Mouse (Mus musculus): ENCODE data around the gene Uspl1. TPM values are rescaled to one million over a fixed set of nuclear protein-coding genes. Genes with fewer than 3 reads are reported as not detected.

Gene Uspl1
- total RNA-seq, 1 experiment from 2014 or later: 45.1 TPM

DNA sequence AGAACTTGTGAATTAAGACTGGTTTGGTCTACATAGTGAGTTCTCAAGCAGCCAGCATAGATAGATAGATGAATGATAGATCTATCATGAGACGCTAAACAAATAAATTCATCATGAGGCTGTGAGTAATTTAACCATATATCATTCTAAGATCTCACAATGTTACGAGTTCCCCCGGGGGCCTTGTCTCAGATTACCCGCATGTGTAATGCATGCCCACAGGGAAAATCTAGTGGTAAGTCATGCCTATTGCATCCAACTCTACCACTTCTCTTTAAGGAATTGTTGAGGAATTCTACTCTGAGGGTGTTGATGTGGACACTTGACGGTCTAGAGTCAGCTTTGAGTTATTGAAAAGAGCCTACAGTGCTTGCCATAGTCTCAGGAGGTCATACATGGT is 22.1 kb downstream of the Uspl1 start:
- ATAC-seq (replicated peaks; ENCODE audit: low read depth, poor library complexity, severe bottlenecking): no peak

DNA sequence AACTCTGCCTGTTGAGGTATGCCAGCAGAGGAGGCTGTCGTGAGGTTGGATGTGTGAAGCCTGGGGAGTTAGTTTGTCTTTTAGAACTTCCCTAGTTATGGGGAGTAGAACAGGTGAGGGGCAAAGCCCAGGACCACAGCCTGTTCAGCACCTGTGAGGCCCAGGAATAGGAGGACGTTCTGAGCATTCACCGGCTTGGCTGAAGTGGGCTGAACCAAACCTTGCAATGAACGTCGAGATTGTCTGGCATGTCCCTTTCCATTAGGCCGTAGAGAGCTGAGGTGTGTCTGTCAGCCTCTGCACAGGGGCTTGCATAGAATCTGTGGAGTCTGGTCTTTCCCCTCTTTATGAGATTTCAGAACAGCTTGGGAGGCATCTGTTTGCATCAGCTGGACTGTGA is 23.5 kb downstream of the Uspl1 start:
- no peak for ATAC-seq (replicated peaks; ENCODE audit: low read depth, poor library complexity, severe bottlenecking)

DNA sequence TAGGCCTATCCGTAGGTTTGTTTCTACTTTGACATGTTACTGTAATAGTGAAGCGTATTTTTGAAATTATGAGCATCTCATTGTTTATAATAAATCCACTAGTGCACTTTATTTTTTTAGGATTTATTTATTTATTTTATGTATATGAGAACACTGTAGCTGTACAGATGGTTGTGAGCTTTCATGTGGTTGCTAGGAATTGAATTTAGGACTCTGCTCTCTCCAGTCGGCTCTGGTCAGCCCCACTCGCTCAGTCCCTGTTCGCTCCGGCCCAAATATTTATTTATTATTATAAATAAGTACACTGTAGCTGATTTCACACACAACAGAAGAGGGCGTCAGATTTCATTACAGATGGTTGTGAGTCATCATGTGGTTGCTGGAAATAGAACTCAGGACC is 24.6 kb downstream of the Uspl1 start:
- no peak for ATAC-seq (replicated peaks; ENCODE audit: low read depth, poor library complexity, severe bottlenecking)

DNA sequence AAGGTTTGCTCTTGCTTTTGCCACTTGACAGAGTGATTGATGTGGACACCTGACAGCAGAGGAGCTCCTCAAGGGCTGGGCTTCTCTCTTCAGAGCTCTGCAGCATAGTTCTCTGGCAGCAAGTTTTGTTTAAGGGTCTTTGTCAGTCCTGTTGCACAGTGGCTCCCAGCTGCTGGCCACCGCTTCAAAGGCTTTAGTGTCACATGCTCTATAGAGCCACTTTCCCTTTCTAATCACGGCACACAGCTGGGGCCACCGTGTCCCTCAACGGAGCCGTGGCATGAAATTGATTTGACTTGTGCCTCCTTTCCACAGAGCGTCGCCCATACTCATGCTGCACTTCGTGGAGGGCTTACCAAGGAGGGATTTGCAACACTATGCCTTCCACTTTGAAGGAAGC is 25.2 kb downstream of the Uspl1 start:
- no peak for ATAC-seq (replicated peaks; ENCODE audit: low read depth, poor library complexity, severe bottlenecking)

DNA sequence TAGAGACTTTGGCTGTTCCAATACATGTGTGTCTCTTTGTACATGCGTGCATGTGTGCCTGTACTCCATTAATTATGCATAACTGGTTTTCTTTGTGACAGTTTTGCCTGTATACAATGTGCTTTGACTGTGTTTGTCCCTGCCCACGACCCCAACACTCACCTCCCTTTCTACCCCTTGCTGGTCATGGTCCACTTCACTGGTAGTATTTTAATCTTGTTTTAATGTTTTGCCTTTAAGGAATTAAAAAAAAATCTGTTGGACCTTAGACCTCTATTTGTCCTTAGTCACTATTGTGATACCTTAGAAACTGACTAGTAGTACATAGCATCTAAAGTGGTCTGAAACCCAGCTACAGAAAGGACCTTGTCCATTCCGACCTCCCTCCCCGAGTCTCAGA is 26.9 kb downstream of the Uspl1 start:
- no peak for ATAC-seq (replicated peaks; ENCODE audit: low read depth, poor library complexity, severe bottlenecking)

DNA sequence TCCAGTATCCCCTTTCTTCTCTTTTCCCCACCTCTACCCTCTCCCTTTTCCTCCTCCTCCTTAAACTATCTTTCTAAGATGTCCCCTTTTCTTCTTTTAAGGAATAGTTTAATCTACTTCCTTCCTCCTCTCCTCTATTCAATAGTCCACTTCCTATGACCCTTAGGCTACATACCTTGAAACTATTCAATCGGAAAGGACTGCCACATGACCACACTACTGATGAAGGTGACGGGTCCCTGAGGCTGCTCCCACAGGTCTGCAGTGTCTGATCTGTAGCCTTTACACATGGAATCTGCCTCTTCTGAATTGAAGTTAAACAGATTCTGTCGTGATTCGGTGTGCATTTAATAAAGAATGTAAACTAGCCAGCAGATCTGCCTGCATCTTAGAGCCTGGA is 28.7 kb downstream of the Uspl1 start:
- ATAC-seq (replicated peaks; ENCODE audit: low read depth, poor library complexity, severe bottlenecking): no peak

DNA sequence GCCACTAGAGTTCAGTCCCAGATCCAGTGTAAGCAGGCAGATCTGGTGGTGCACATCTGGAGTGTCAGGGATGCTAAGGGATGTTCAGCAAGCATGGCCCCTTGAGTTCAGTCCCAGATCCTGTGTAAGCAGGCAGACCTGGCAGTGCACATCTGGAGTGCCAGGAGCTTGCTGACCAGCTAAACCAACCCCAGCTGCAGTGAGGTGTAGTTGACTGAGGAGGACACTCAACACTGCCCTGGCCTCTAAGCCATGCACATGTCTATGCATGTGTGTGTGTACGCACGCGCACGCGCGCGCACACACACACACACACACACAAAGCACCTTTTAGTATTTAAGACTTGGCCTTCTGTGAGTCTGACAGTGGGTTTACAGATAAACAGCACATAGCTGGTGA is 31.4 kb downstream of the Uspl1 start:
- no peak for ATAC-seq (replicated peaks; ENCODE audit: low read depth, poor library complexity, severe bottlenecking)

DNA sequence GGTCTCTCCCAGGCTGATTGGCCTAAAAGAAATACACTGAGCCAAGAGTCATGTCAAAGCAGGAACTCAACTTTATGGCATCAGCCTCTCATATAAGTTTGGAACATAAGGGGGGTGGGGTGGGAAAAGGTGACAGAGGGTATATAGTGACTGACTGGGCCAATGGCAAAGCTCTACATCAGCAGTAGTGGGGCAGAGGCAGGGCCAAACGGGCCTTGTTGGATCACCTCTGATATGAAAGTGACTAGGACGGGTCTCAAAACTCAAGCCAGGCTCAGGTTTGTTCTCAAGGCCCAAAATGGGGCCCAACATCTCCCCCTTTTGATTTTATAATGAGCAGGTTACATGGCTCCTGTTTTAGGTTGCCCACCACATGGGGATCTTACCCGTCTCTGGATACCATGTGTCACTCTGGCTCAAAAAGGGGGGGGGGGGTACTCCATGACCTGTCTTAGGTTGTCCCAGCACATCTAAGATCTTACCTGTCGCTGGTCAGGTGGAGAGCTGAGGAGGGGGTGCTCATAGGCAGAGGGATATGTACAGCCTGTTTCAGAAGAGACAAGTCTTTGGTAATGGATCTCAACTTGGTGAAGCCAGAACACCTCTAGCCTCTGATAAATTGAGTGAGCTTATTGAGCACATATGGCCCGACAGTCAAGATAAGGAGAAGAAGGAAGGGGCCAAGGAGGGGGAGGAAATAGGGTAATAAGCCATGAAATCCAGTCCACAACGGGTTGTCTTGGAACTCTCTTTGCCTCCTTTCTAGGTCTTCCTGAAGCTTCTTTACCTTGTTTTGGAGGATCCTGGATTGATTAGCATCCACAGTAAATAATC is 33.6 kb downstream of the Uspl1 start:
- ATAC-seq (replicated peaks; ENCODE audit: low read depth, poor library complexity, severe bottlenecking): no peak

DNA sequence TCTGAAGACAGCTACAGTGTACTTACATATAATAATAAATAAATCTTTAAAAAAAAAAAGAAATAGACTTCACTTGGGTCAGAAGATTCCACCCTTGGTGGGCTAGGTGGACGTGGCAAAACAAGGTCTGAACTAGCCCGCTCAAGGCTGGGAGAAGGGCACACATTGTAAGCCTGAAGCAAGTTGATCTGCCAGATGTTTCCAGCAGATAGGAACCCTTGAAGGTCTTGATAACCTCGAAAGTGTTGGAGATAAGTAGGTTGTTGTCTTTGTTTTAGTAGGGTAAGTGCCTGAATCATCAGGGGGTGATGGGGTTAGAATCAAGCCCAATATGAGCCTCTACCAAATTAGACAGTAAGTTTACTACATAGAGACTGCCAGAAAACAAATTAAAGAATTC is 35.3 kb downstream of the Uspl1 start:
- no peak for ATAC-seq (replicated peaks; ENCODE audit: low read depth, poor library complexity, severe bottlenecking)

DNA sequence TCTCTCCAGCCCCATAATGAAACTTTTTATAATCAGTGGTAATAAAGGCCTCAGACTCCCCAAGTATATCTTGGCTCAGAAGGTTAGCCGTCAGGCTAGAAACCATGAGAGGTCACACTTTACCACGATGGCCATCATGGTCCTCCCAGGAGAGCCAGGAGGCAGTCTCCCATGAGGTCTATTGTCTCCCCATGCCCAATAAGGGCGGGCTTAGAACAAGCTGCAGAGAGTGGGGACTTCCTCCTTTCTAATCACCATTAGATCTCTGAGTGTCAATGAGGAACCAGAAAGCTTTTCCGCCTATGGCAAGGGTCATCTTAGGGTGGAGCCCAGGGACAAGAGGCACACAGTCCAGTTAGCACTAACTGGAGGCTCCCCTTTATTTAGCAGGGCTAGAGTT is 37.2 kb downstream of the Uspl1 start:
- ATAC-seq (replicated peaks; ENCODE audit: low read depth, poor library complexity, severe bottlenecking): peak; percentile 69

DNA sequence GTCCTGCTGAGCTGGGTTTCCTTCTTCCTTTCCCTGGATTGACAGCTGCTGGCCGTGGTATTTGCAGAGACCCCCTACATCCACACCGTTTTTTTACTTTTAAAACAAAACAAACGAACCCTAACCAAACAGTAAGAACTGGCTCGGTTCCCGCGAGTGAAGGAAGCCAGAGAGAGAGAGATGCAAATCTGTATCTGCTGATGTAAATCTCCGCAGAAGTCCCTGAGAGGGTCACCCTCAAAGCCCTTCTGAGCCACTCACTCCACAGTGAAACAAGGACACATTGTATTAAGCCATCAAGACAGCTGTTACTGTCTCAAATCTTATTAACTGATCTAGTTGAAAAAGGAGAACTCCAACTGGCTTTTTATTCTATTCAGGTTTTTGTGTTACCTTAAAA is 40.5 kb downstream of the Uspl1 start:
- no peak for ATAC-seq (replicated peaks; ENCODE audit: low read depth, poor library complexity, severe bottlenecking)

DNA sequence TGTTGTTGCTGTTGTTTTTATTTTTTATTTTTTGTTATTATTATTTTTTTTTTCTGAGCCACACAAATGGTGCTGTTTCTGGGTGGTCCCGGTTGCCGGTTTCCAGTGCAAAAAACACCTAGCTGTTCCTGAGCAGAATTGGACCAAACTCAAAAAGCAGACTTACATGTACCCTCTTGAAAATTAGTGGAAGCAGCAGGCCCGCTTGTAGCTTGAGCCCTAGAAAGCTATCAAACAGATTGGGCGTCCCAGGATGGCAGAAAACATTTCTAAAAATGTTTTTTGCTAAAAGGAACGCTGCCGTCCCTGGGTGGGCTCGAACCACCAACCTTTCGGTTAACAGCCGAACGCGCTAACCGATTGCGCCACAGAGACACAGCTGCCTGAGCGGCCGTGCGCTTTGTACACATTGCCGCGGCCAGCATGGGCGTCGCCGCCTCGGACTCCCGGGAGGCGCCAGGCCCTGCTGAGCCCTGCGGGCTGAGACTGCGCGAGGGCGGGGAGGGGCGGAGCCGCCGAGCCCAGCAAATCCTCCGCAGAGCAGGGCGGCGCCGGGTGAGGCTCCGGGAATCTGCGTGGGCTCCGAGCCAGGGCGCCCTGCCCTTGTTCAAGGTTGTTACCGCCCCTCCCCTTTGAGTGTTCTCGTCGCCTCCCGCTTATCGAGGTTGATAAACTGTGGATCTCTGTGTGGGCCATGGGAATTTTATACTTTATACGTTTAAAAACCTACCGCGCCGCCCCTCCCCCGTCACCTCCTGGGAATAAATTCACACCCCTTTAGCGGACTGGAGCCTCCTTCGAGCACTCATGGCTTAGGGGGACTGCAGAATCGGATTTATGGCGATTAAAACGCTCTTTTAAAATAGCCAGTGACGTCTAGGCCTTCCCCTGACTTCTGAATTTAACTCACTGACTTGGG is 44.8 kb downstream of the Uspl1 start:
- peak; percentile 97 for ATAC-seq (replicated peaks; ENCODE audit: low read depth, poor library complexity, severe bottlenecking)

DNA sequence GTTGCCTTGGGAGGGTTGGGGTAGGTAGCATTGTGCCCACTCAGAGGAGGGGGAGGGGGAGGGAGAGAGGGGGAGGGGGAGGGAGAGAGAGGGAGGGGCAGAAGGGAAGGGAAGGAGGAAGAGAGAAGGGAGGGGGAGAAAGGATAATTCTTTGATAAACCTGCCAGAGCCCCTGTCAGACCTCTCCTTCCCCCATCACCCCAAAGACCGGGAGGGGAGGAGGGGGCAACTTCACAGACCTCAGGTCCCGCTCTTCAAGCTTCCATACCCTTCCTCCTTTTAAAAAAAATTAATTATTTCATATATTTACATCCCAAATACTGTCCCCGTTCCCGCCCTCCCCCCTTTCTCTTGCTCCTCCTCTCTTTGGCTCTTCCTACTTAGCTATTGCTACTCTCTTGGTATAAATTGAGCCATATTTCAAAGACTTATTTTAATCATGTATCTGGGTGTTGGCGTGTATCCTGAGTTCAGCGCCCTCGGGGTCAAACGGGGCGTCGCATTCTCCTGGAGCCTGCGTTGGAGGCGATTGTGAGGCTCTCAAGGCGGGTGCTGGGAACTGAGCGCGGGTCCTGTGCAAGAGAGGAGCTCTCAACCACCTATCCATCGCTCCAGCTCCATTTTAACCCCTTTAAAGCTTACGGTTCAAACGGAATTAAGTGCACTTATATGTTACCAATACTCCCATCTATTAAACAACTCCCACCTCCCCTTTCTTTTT is 45.6 kb downstream of the Uspl1 start:
- ATAC-seq (replicated peaks; ENCODE audit: low read depth, poor library complexity, severe bottlenecking): no peak

DNA sequence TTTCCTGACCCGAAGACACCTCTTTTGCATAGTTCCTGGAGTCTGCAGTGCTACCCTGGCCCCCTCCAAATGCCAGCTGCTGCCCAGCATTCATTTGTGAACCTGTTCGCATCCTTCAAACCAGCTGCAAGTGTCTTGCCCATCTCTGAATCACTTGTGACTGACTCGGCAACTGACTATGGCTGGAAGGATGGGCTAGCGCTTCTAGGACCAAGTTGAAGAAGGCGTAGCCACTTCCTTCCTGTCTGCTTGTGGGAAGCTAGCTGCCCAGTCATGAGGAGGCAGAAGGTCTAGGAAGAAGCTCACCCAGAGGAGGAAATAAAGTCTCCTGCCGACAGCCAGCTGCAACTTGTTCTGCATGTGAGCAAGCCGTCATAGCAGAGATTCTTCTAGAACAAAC is 50.9 kb downstream of the Uspl1 start:
- ATAC-seq (replicated peaks; ENCODE audit: low read depth, poor library complexity, severe bottlenecking): peak; percentile 85

DNA sequence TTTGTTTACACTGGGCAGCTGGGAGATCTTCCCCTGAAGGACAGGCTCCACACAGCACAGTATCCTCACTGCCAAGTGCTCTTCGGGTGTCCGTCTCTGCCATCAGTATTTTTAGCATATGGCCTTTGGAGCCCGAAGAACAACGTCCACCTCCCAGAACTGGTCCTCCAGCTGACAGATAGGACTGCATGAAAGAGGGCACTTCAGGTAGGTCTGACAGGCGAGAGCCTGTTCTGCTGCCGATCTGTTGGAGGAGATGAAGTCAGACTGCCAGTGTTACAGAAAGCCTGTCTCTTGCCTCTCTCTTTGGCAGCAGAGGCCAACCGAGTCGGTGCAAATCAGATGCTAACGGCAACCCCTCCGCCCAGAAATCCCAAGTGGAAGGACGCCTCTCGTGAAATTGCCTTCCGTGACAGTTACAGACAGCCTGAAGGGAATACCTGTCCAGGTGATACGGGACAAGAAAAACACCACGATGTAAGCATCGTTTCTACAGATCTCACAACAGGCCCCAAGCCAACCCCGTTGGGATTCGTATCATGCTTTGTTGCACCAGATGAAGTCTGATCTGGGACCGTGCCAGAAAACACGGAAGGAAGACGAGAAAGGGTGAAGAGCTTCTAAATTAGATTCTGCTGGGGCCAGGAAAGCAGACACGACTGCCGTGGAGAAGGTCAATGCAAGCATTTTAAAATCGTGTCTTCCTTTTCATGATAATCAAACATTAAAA is 53.2 kb downstream of the Uspl1 start:
- no peak for ATAC-seq (replicated peaks; ENCODE audit: low read depth, poor library complexity, severe bottlenecking)

DNA sequence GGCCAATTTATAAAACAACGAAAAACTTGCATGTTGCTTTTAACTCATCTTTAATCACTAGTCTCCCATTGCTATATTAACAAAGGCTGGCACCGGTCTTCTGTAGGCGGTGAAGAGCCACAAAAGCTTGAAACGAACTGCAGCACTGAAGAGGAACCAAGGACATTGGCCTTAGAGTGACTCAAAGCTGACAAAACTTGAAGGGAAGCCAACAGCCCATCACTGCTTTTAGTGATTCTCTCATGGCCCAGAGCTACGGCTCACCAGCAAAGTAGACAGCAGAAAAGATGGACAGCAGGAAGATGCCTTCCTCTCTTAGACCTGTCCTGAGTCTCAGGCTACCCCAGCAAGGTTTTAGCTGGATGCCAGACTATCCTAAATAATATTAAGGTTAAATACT is 58.3 kb downstream of the Uspl1 start:
- ATAC-seq (replicated peaks; ENCODE audit: low read depth, poor library complexity, severe bottlenecking): no peak

DNA sequence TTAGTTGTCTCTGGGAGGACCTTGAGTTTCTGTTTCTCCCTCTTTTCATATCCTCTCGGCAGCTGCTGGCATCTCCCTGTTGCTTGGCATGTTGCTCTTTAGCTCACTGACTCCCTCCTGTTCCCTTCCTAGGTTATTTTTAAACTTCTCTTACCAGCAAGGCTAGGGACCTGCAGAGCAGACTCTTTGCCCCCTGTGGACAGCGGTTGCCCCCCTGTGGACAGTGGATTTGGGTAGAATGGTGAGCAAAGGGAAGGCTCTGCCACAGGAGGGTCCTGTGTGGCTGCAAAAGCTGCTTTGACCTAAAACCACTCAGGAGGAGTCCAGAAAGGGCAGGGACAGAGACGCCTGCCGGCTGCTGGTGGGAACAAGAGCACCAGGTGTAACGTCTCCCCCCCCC is 58.9 kb downstream of the Uspl1 start:
- ATAC-seq (replicated peaks; ENCODE audit: low read depth, poor library complexity, severe bottlenecking): no peak

DNA sequence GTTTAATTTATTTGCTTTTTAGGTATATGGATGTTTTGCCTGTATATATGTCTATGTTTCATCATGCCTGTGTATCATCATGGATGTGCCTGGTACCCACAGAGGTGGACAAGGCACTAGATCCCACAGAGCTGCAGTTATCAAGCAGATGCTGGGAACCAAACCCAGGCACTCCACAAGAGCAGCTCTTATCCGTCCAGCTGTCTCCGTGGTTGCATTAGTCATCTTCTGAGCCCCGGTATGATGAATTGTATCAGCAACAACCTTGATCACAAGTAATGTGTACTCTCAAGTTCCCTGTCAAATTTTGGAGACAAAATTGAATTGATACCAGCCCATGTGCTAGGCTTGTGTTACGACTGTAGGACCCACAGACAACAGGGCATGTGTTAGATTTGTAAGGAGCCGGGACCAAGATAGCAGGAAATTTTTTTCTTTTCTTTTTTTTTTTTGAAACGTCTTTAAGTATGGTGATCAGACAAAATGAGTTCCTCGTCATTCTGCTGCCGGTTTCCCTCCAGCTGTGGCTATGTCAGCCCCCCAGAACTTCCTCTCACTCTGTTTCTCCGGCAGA is 61.3 kb downstream of the Uspl1 start:
- peak; percentile 28 for ATAC-seq (replicated peaks; ENCODE audit: low read depth, poor library complexity, severe bottlenecking)

DNA sequence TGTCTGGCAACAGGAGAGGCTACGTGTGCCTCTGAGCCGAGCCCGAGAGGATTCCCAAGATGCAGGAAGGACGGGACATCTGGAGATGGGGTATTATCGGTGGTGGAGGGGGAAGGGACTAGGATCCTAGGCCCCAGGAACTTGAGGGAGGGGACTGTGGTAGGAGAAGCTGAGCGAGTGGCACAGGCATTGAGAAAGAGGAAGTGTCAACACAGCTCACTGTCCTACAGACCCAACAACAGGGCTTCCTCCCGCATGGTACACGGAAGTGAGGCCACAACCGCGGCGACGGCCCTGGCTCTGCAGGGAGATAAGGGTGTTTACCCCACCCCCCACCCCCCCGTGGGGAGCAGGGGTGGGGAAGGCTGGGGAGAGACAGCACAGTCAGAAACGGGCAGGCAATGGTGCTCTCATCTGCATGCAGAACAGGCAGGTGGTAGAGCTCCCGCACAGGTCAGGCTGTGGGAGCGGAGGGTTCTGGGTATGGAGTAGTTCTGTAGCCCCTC is 61.9 kb downstream of the Uspl1 start:
- ATAC-seq (replicated peaks; ENCODE audit: low read depth, poor library complexity, severe bottlenecking): peak; percentile 91

Data from common myeloid progenitor, adult 5-6 weeks (primary cell).